Mouse (Mus musculus): ENCODE results near the gene Hspb9.
A peak's percentile ranks its signal among the peaks of the same experiment; 100 is the strongest.

Hspb9 gene

DNA sequence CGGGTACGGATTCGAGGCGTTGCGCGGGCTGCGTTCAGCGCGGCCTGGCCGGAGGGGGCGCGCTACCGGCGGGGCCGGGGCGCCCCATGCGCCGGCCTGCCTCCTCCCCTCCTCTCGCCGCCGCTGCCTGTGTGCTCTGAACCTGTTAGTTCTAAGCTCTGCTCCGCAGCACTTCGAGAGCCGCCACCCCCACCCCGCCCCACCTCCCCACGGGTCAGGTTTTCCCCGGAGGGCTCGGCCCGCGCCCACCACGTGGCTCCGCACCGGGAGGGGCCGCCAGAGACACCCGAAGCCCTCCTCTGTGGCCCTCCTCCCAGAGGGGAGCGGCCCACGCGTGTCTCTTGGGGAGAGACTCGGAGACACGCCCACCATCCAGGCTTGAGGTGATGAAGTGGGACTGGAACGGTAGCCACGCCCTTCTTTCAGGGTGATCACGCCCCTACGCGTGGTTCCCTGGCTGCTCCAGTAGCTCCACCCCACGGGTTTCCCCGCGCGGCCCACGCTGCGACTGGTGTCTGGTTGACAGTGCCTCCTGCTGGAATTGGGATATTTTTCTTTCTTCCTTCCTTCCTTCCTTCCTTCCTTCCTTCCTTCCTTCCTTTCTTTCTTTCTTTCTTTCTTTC lies 46.1 kb downstream of the Hspb9 start, which contains the start of gene Kcnh4:
Kcnh4 (minus strand) TSS at position 332 of the 623 bp plus-strand sequence.
- DNase-seq (ENCODE audit: low read depth, low spot score), result no peak

DNA sequence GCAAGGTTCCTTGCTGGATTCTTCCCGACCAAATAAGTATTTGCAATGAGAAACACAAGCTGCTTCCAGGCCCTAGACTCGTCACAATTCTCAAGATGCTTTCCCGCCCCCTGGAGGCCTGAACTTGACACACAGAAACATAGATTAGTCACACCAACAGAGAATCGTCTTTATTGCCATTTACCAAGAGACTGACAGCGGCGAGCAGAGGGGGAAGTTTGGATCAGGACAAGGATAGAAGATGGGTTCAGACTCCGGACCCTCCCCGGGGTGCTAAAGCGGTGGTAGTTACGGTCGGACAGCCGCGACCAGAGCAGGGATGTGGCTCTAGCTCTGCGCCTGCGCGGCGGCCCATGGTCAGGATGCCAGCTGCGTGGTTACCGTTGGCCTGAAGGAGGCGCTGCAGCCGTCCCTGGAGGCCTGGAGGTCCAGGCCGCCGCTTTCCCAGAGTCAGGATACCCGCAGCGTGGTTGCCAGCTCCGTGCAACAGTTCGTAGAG lies 47.9 kb downstream of the Hspb9 start:
- peak; percentile 75 for DNase-seq (ENCODE audit: low read depth, low spot score)

- no peak for DNase-seq (ENCODE audit: low read depth, low spot score)
Measured at GRCm38 (mm10) chr11:100762831-100763230, 49.2 kb downstream of the Hspb9 start, which contains the start of gene Hcrt. TSS of gene Hcrt (minus strand) at chr11:100762931.
